Mouse (Mus musculus) MEL (cell line): ENCODE results near the gene Csf2. TPM values are rescaled to one million over a fixed set of nuclear protein-coding genes. Genes with fewer than 3 reads are reported as not detected.

Experiments used
- DNase-seq: peaks from one replicate; pipeline ENCODE4 v3.0.0; 2011; ENCODE audit warnings: low read depth, low spot score
- H3K27ac ChIP-seq: 2 replicates; pipeline ENCODE4 v1.5.1; 2012; ENCODE audit warnings: low read depth, mild to moderate bottlenecking, control low read depth, low read length, moderate library complexity; ENCODE audit not compliant: control insufficient read depth
- H3K27me3 ChIP-seq, 2 experiments: fragments of 150-350 bp in 1 of 2; sonication (generic) in 1 of 2; 2 replicates each; pipeline ENCODE4 v1.6.1; 2012; ENCODE audit warnings: low read length in 2 of 2, mild to moderate bottlenecking in 2 of 2, improper control_type of control experiment in 1 of 2, moderate library complexity in 1 of 2; ENCODE audit not compliant: insufficient read depth in 2 of 2, control insufficient read depth in 1 of 2
- H3K36me3 ChIP-seq, 2 experiments: 2 replicates each; pipeline ENCODE4 v1.6.1; 2012 to 2014; ENCODE audit warnings: low read length in 2 of 2, improper control_type of control experiment in 1 of 2, inconsistent platforms in 1 of 2, mild to moderate bottlenecking in 1 of 2; ENCODE audit not compliant: insufficient read depth in 2 of 2, control insufficient read depth in 1 of 2
- H3K4me1 ChIP-seq, 2 experiments: fragments of 150-350 bp in 1 of 2; sonication (generic) in 1 of 2; 2 replicates each; pipeline ENCODE4 v1.6.1; 2012; ENCODE audit warnings: low read length in 2 of 2, improper control_type of control experiment in 1 of 2, mild to moderate bottlenecking in 1 of 2; ENCODE audit not compliant: insufficient read depth in 2 of 2, control insufficient read depth in 1 of 2
- H3K4me3 ChIP-seq, 2 experiments: fragments of 150-350 bp in 1 of 2; sonication (generic) in 1 of 2; 2 replicates each; pipeline ENCODE4 v1.5.1; 2012; ENCODE audit warnings: low read depth in 2 of 2, low read length in 2 of 2, mild to moderate bottlenecking in 2 of 2, moderate library complexity in 2 of 2, control low read depth in 1 of 2, improper control_type of control experiment in 1 of 2; ENCODE audit not compliant: control insufficient read depth in 1 of 2, insufficient read depth in 1 of 2
- H3K79me2 ChIP-seq: 2 replicates; pipeline ENCODE4 v1.6.1; 2012; ENCODE audit warnings: mild to moderate bottlenecking, low read length, moderate library complexity; ENCODE audit not compliant: control insufficient read depth, poor library complexity, insufficient read depth
- H3K9ac ChIP-seq: 2 replicates; pipeline ENCODE4 v1.6.1; 2012; ENCODE audit warnings: low read depth, mild to moderate bottlenecking, control low read depth, low read length, moderate library complexity; ENCODE audit not compliant: control insufficient read depth, poor library complexity, severe bottlenecking
- H3K9me3 ChIP-seq: fragments of 150-350 bp; sonication (generic); replicated peaks from 2 replicates; pipeline ENCODE4 v1.6.1; 2012; ENCODE audit warnings: mild to moderate bottlenecking, low read length, improper control_type of control experiment, moderate library complexity; ENCODE audit not compliant: insufficient read depth
- BHLHE40 ChIP-seq: IDR thresholded peaks from 2 replicates; pipeline ENCODE4 v1.6.1; 2012; ENCODE audit warnings: low read depth, mild to moderate bottlenecking, inconsistent platforms, low read length, improper control_type of control experiment, borderline replicate concordance
- CHD1 ChIP-seq: IDR thresholded peaks from 2 replicates; pipeline ENCODE4 v1.6.1; 2012; ENCODE audit warnings: low read depth, mild to moderate bottlenecking, inconsistent platforms, low read length, improper control_type of control experiment
- CHD2 ChIP-seq: IDR thresholded peaks from 2 replicates; pipeline ENCODE4 v1.6.1; 2011; ENCODE audit warnings: low read length, improper control_type of control experiment
- CTCF ChIP-seq, 3 experiments: IDR thresholded peaks in 2 of 3; conservative IDR thresholded peaks in 1 of 3; 2 replicates each; pipeline ENCODE4 v1.5.1; 2011 to 2012; ENCODE audit warnings: low read length in 3 of 3, low read depth in 2 of 3, mild to moderate bottlenecking in 2 of 3, improper control_type of control experiment in 1 of 3, inconsistent platforms in 1 of 3, mixed read lengths in 1 of 3, moderate library complexity in 1 of 3; ENCODE audit not compliant: control insufficient read depth in 1 of 3, insufficient read depth in 1 of 3, poor library complexity in 1 of 3, severe bottlenecking in 1 of 3
- E2F4 ChIP-seq: IDR thresholded peaks from 2 replicates; pipeline ENCODE4 v1.6.1; 2011; ENCODE audit warnings: low read depth, low read length, improper control_type of control experiment, borderline replicate concordance
- EP300 ChIP-seq, 2 experiments: IDR thresholded peaks; 2 replicates each; pipeline ENCODE4 v1.6.1; 2011; ENCODE audit warnings: improper control_type of control experiment in 2 of 2, low read length in 2 of 2, low read depth in 1 of 2, mild to moderate bottlenecking in 1 of 2
- ETS1 ChIP-seq: IDR thresholded peaks from 2 replicates; pipeline ENCODE4 v1.6.1; 2012; ENCODE audit warnings: low read depth, mild to moderate bottlenecking, inconsistent platforms, low read length, improper control_type of control experiment, moderate library complexity
- GATA1 ChIP-seq: IDR thresholded peaks from 2 replicates; pipeline ENCODE4 v1.6.1; 2011; ENCODE audit warnings: low read depth, low read length, improper control_type of control experiment
- HCFC1 ChIP-seq: IDR thresholded peaks from 2 replicates; pipeline ENCODE4 v1.6.1; 2012; ENCODE audit warnings: low read depth, mild to moderate bottlenecking, inconsistent platforms, low read length, improper control_type of control experiment, moderate library complexity
- JUND ChIP-seq: IDR thresholded peaks from 2 replicates; pipeline ENCODE4 v1.6.1; 2011; ENCODE audit warnings: low read depth, mild to moderate bottlenecking, improper control_type of control experiment, low read length
- MAFK ChIP-seq: IDR thresholded peaks from 2 replicates; pipeline ENCODE4 v1.6.1; 2011; ENCODE audit warnings: low read depth, mild to moderate bottlenecking, low read length, improper control_type of control experiment, borderline replicate concordance
- MAX ChIP-seq: IDR thresholded peaks from 2 replicates; pipeline ENCODE4 v1.6.1; 2011; ENCODE audit warnings: low read length, improper control_type of control experiment
- MAZ ChIP-seq: IDR thresholded peaks from 2 replicates; pipeline ENCODE4 v1.6.1; 2012; ENCODE audit warnings: low read depth, mild to moderate bottlenecking, inconsistent platforms, low read length, improper control_type of control experiment
- MEF2A ChIP-seq: IDR thresholded peaks from 2 replicates; pipeline ENCODE4 v1.6.1; 2014; ENCODE audit warnings: low read depth, mild to moderate bottlenecking, inconsistent platforms, low read length, improper control_type of control experiment; ENCODE audit not compliant: poor library complexity, insufficient replicate concordance, severe bottlenecking; ENCODE audit errors: extremely low read depth
- MXI1 ChIP-seq: IDR thresholded peaks from 2 replicates; pipeline ENCODE4 v1.6.1; 2011; ENCODE audit warnings: mild to moderate bottlenecking, low read depth, low read length, improper control_type of control experiment
- MYC ChIP-seq: IDR thresholded peaks from 2 replicates; pipeline ENCODE4 v1.6.1; 2011; ENCODE audit warnings: low read depth, mild to moderate bottlenecking, low read length, improper control_type of control experiment, moderate library complexity
- NELFE ChIP-seq: IDR thresholded peaks from 2 replicates; pipeline ENCODE4 v1.6.1; 2011; ENCODE audit warnings: low read depth, low read length, improper control_type of control experiment
- NRF1 ChIP-seq: IDR thresholded peaks from 2 replicates; pipeline ENCODE4 v1.6.1; 2014; ENCODE audit warnings: low read depth, mild to moderate bottlenecking, inconsistent platforms, low read length, improper control_type of control experiment, moderate library complexity; ENCODE audit not compliant: poor library complexity, insufficient read depth, severe bottlenecking
- POLR2A ChIP-seq, 2 experiments: IDR thresholded peaks; 2 replicates each; pipeline ENCODE4 v1.6.1; 2011 to 2012; ENCODE audit warnings: low read length in 2 of 2, mild to moderate bottlenecking in 2 of 2, control low read depth in 1 of 2, improper control_type of control experiment in 1 of 2, low read depth in 1 of 2, moderate library complexity in 1 of 2; ENCODE audit not compliant: control insufficient read depth in 1 of 2, insufficient read depth in 1 of 2, poor library complexity in 1 of 2
- RCOR1 ChIP-seq: IDR thresholded peaks from 2 replicates; pipeline ENCODE4 v1.6.1; 2012; ENCODE audit warnings: low read depth, mild to moderate bottlenecking, inconsistent platforms, low read length, improper control_type of control experiment
- SIN3A ChIP-seq: IDR thresholded peaks from 2 replicates; pipeline ENCODE4 v1.6.1; 2012; ENCODE audit warnings: low read length, improper control_type of control experiment, inconsistent platforms
- SMC3 ChIP-seq: IDR thresholded peaks from 2 replicates; pipeline ENCODE4 v1.6.1; 2011; ENCODE audit warnings: low read depth, low read length, improper control_type of control experiment
- TAL1 ChIP-seq: IDR thresholded peaks from 2 replicates; pipeline ENCODE4 v1.6.1; 2012; ENCODE audit warnings: mild to moderate bottlenecking, inconsistent platforms, low read length, moderate library complexity, mixed read lengths
- TBP ChIP-seq: IDR thresholded peaks from 2 replicates; pipeline ENCODE4 v1.8.0; 2011; ENCODE audit warnings: low read depth, low read length, improper control_type of control experiment
- TCF12 ChIP-seq: IDR thresholded peaks from 2 replicates; pipeline ENCODE4 v1.6.1; 2014; ENCODE audit warnings: low read depth, mild to moderate bottlenecking, inconsistent platforms, low read length, improper control_type of control experiment, moderate library complexity
- UBTF ChIP-seq: IDR thresholded peaks from 2 replicates; pipeline ENCODE4 v1.6.1; 2012; ENCODE audit warnings: low read depth, mild to moderate bottlenecking, inconsistent platforms, low read length, improper control_type of control experiment, moderate library complexity, borderline replicate concordance; ENCODE audit not compliant: insufficient read depth
- USF1 ChIP-seq: IDR thresholded peaks from 2 replicates; pipeline ENCODE4 v1.6.1; 2014; ENCODE audit warnings: low read depth, mild to moderate bottlenecking, inconsistent platforms, low read length, improper control_type of control experiment, moderate library complexity
- USF2 ChIP-seq, 2 experiments: IDR thresholded peaks; 2 replicates each; pipeline ENCODE4 v1.6.1; 2011 to 2012; ENCODE audit warnings: improper control_type of control experiment in 2 of 2, low read length in 2 of 2, borderline replicate concordance in 1 of 2, inconsistent platforms in 1 of 2, low read depth in 1 of 2, mild to moderate bottlenecking in 1 of 2; ENCODE audit not compliant: insufficient read depth in 1 of 2
- ZC3H11A ChIP-seq: IDR thresholded peaks from 2 replicates; pipeline ENCODE4 v1.6.1; 2012; ENCODE audit warnings: low read depth, mild to moderate bottlenecking, inconsistent platforms, low read length, improper control_type of control experiment
- ZKSCAN1 ChIP-seq: IDR thresholded peaks from 2 replicates; pipeline ENCODE4 v1.6.1; 2012; ENCODE audit warnings: low read depth, mild to moderate bottlenecking, inconsistent platforms, low read length, improper control_type of control experiment, moderate library complexity
- ZMIZ1 ChIP-seq: IDR thresholded peaks from 2 replicates; pipeline ENCODE4 v1.6.1; 2012; ENCODE audit warnings: low read depth, mild to moderate bottlenecking, inconsistent platforms, low read length, improper control_type of control experiment, moderate library complexity
- ZNF384 ChIP-seq: IDR thresholded peaks from 2 replicates; pipeline ENCODE4 v1.6.1; 2012; ENCODE audit warnings: low read depth, mild to moderate bottlenecking, inconsistent platforms, low read length, improper control_type of control experiment
- polyA plus RNA-seq, 2 experiments: library from polyadenylated mRNA; stranded (reverse) in 1 of 2; unstranded in 1 of 2; fragments of >175 nt in 1 of 2; fragments of >200 nt in 1 of 2; gene quantifications; 2 replicates each; pipeline versions ENCODE4 v1.2.1 to v1.2.4; 2012; ENCODE audit warnings: low replicate concordance in 2 of 2, low read depth in 1 of 2; ENCODE audit not compliant: insufficient read length in 2 of 2, insufficient read depth in 1 of 2, missing spikeins in 1 of 2
- total RNA-seq: library from RNA; depleted of rRNA; stranded (reverse); fragments of 300-350 nt; gene quantifications from 2 replicates; pipeline ENCODE4 v1.2.3, GENCODE M21; 2012

Csf2 gene
- total and polyA plus RNA-seq, 3 experiments = 0.15 TPM; not detected in 2

DNA sequence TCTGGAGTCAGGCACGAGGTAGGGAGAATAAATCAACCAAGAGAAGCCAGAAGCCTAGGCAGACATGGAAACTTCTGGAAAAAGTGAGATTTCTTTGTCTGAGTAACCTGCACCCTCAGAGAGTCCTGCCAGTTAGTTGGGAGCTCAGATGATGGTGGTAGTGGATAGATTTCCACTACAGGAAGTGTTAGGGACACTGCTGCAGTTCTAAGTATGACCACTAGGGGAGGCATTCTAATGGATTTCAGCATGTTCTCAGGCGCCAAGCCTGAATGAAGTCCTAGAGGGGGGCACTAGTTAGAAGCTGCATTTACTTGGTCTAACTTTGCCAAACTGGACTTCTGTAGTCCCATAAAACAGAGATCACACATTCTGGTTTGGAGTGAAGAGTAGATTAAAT is 15.1 kb upstream of the Csf2 start (continued):
- TF ChIP-seq TBP (no peak), CHD1 (no peak), MXI1 (no peak), MAZ (0 out of 2 replicates have a peak, but pooled peaks have one; percentile 13), NELFE (no peak), MEF2A (no peak), CHD2 (no peak), ZKSCAN1 (no peak), E2F4 (no peak), JUND (no peak), MAFK (no peak), RCOR1 (peak; percentile 42; the same call in 1 of the 2 replicates), ZMIZ1 (no peak), TAL1 (no peak), TCF12 (no peak), MYC (peak; percentile 74)

DNA sequence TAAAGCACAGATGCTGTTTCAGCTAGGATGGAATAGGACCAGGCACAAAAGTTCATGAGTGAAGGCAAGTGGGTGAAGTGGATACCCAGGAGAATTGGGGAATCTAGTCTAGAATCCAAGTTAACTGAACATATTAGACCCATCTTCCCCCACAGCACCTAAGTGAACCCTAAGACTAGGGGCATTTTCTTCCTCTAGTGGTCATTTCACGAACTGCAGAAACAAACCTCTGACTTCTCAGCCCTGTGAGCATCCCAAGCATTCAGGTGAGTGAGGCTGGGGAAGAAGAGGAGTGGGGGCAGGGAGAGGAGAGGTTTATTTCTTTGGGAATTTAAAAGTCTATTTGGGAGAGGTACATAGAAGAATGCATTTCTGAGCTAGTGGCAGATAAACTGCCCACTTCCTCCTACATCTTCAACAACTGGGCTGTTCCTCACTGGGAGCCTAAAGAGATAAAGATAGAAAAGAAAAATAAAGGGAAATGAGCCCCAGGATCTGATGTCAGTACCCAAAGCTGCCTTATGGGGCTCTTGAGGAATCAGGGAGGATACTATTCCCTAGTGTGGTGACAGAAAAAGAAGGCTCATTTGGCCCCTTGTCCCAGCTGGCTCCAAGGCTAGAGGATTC is 14.1 kb upstream of the Csf2 start:
- Histone ChIP-seq H3K27me3 (no peaks in the 10 kb centered on the region), H3K27ac (no peak overlapping the region), H3K9me3 (no peaks in the 10 kb centered on the region), H3K4me3 (no peak overlapping the region), H3K4me1 (peaks cover 14 to 32% of the 10 kb centered on the region in 2 experiments), H3K36me3 (peaks cover 0 to 25% of the 10 kb centered on the region in 2 experiments; a peak in 2 of 4 replicates), H3K9ac (no peak overlapping the region), H3K79me2 (no peaks in the 10 kb centered on the region)
- peak; percentile 71 for DNase-seq
- no peak for TF ChIP-seq MAFK
- no peak for TF ChIP-seq MAX
- no peak for TF ChIP-seq USF2 (IDR thresholded peaks at IDR 0.05; ENCODE audit: borderline replicate concordance in 1 of 2, insufficient read depth in 1 of 2, low read depth in 1 of 2, low read length in 2 of 2)
- no peak for TF ChIP-seq UBTF
- TF ChIP-seq TCF12 = peak; percentile 33; the same call in 1 of the 2 replicates
- TF ChIP-seq MYC = no peak
- no peak for TF ChIP-seq CHD2
- no peak for TF ChIP-seq NELFE
- no peak for TF ChIP-seq POLR2A (IDR thresholded peaks at IDR 0.05; ENCODE audit: control insufficient read depth in 1 of 2, insufficient read depth in 1 of 2, low read depth in 1 of 2, low read length in 2 of 2, poor library complexity in 1 of 2)
- TF ChIP-seq JUND = no peak
- TF ChIP-seq ZMIZ1 = no peak
- peak in 2 of 3 experiments; percentile 56 to 79; a peak in 4 of 6 replicates for TF ChIP-seq CTCF (IDR thresholded peaks at IDR 0.05 in 2 of 3, conservative IDR thresholded peaks at IDR 0.05 in 1 of 3; ENCODE audit: control insufficient read depth in 1 of 3, insufficient read depth in 1 of 3, low read depth in 2 of 3, low read length in 3 of 3, poor library complexity in 1 of 3, severe bottlenecking in 1 of 3)
- TF ChIP-seq NRF1 = no peak
- TF ChIP-seq ETS1 = peak; percentile 54; the same call in 1 of the 2 replicates
- no peak for TF ChIP-seq USF1
- no peak for TF ChIP-seq ZC3H11A
- no peak for TF ChIP-seq BHLHE40
- TF ChIP-seq TAL1 = no peak
- TF ChIP-seq CHD1 = no peak
- TF ChIP-seq GATA1 = peak; percentile 86
- no peak for TF ChIP-seq MXI1
- no peak for TF ChIP-seq ZKSCAN1
- no peak for TF ChIP-seq SIN3A
- TF ChIP-seq ZNF384 = no peak
- no peak for TF ChIP-seq HCFC1
- TF ChIP-seq TBP = no peak
- TF ChIP-seq EP300 (IDR thresholded peaks at IDR 0.05; ENCODE audit: low read depth in 1 of 2, low read length in 2 of 2) = peak; percentile 62 to 89
- peak; percentile 27; the same call in 1 of the 2 replicates for TF ChIP-seq SMC3
- peak; percentile 75 for TF ChIP-seq RCOR1
